Mouse (Mus musculus) frontal cortex, postnatal 14 days (tissue): ENCODE measurements around the gene Flna.
"Not testable (repeated sequence)": the region's sequence is repeated elsewhere in the genome, so short reads cannot be mapped to it uniquely, and the experiment has no call there.

Experiments
- DNase-seq, 2 experiments: peaks; one replicate each; pipeline ENCODE4 v3.0.0; 2022; ENCODE audit warnings: low spot score in 2 of 2

Gene Flna

DNA sequence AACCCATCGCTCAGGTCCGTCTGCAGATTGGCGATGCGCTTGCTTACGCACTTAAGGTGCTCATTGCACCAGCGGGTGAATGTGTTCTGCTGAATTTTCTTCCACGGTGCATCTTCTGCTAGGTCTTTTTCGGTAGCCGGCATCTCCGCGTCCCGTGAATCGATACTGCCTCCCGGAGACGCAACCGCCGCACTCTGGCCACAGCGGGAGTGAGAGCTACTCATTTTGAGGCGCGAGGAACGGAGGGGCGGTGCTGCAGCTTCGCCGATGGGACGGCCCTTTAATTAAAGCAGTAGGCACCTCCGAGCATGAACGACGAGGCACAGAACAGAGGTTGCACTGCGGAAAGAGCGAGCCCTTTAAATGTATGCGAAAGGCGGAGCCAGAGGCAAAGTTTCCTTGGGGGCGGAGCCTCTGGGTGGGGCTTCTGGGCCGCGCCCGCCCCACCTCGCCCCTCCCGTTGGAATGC lies 3.4 kb downstream of the Flna start:
- peak; percentile 73 to 86 for DNase-seq

DNA sequence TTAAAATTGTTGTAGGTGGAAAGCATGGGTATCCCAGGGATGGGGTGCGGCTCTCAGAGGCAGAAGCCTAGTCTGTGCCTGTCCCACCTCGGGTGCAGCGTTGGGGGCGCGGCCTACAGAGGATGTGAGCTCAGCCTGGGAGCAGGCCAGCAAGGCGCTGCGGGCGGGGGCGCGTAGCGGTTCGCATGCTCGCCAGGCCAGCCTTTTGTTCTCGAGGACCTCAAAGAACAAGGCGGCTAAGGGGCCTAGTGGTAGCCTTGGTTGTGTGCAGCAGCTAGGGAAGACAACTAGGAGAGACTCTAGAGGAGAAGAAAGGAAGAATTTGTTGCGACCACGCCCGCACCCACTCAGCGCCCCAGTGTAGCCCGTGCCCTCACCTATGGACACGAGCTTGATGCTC lies 3.9 kb downstream of the Flna start:
- DNase-seq, result peak; percentile 49 to 59

DNA sequence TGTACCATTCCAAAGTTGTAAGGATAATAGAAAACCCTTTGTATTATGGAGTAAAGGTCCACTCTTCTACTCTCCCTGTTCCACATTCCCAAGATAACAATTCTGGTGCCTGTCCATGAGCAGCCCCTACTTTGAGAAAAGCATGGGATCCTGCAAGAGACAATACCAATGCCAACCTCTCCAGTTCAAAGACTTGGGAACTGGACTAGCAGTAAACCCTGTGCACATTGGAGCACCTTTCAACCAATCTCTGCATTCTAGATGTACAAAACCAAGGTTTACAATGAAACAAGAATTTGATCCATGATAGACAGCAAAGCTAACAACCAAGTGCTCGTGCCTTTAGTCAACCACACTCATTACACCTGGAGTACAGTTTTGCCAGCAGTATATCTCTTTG lies 4.5 kb downstream of the Flna start:
- DNase-seq, result no peak

DNA sequence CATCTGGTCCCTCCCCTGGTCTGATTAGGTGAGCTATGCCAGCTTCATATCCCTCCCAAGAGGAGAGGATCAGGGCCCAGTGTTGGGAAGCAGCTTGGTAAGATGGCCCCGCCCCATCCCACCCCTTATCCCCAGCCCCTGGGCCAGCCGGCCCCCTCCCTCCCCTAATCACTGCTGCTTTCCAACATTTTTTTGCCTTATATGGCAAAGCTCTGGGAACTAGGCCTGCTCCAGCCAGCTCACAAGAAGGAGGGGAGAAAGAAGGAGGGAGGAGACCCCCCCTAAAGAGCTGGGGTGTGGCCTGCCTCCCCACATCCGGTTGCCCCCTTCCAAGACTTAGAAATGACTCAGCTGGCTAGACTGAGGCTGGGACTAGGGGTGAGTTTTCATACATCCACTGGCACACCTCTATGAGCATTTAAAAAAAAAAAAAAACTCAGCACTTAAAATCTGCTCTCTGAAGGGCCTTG lies 5.0 kb downstream of the Flna start:
- no peak for DNase-seq

DNA sequence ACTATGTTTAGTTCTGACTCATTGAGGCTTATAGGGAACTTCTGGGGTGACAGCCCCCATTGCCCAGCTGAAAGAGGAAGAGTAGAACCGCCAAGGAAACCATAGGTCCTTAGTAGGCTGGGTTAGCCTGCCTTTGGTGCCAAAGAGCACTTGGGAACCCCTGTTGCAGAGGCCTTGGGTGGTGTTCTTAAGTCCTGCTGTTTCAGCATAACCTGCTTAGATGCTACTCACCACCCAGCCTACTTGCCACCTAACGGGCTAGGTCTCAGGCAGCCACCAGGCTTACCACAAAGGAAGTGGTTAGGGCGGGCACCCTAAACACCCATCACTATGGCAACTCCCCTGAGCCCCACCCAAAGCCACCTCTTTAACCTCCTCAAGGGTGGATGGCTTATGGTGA lies 5.8 kb downstream of the Flna start:
- no peak for DNase-seq

DNA sequence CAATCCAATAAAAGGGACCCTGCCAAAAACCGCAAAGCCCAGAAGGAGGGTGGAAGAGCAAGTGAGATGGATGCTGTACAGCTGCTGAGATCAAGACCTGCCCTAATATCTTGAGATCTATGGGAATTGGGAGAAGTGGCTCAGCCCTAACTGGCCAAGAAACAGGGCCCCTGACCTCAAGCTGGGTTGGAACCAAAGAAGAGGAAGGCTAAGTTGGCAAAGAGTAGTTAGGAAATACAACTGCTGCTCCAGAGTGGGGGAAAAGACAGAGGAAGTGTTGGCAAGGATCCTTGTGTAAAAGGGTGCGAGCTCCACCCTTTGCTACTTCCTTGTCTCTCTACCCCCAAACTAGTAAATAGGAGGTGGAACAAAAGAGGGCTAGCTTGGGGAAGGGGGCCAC lies 6.2 kb downstream of the Flna start:
- DNase-seq, result no peak

DNA sequence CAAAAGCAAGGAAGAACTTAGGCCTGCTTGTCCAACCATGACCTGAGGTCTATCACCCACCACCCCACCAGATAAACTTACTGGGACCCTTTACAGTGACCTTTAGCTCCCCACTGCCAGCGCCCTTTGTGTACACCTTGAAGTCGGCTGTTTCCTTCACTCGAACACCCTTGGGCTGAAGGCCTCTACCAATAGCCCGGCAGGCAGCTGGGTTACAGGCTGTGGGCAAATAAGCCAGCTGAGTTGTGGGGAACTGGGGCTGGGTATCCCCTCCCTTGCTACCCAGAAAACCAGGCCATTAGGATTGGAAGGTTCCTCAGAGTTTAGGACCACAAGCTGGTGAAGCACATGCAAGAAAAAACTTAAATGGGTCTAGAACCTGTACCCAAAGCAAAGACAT lies 9.3 kb downstream of the Flna start:
- no peak for DNase-seq

DNA sequence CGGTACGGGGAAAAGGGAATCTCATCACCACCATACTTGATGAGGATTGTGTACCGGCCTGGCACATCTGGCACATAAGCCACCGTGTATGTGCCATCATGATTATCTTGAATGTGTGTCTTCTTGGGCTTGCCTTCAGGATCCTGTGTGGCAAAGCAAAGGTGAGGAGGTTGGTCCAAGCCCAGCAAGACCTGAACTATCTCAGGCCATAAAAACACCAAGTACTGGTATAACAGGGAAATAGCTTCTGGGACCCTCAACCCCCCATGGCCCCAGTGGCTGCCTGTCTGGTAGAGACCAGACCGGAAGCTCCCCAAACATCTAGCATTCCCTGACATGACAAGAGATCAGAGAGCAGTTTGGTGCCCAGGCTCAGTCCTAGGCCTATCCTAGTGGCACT lies 16.4 kb downstream of the Flna start:
- DNase-seq, result no peak

DNA sequence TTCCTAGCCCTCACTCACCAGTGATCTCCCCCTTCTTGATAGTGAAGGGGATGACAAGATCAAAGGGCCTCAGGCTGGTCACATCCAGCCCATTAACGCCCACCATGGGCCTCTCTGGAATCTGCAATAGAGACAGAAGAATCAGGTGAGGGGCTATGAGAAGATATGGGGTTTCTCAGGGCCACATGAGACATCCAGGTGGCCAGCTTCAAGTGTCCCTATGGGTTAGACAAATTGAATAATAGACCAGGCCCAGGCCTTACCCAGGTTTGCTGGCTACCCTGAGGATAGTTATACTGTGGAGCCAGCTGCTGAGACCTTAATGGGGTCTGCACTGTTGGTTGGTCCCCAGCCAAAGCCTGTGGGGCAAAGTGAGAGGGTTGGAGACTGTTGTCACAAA lies 19.6 kb downstream of the Flna start:
- no peak for DNase-seq

DNA sequence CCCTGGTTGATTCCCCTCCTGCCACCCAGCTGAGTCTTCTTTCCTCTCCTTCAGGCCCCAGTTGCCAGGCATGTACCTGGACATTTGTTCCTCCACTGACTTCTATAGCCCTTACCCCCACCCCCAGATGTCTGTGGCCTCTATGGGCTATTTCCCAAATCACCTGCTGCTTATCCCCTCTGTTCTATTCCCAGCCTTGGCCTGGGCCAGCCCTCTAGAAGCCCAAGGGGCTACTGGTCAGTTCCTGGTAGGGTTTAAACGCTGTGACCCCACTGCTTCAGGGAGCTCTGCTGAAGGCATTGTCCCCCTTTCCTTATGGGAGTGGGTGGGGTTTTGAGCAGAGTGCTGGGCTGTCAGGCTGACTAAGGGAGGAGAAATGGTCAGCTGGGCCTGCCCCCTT lies 29.5 kb downstream of the Flna start:
- DNase-seq, result not testable (repeated sequence)

DNA sequence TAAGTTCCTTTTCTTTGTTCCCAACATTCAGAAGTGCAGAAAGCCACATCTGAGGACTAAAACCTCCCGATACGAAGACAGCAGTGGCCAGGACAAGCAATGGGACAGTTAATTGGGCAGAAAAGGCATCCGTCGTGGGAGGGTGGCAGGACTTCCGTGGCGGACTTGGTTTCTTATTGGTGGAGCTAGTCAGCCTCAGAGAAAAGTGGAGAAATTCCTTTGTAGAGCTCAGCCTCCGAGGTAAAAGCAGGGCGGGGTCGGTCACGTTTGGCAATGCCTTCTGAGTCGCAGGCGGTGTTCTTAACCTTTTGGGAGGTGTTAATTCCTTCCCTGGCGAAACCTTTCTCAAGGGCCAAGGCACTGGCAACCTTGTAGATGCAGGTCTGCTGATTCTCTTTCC lies 30.2 kb downstream of the Flna start:
- DNase-seq, result no peak

DNA sequence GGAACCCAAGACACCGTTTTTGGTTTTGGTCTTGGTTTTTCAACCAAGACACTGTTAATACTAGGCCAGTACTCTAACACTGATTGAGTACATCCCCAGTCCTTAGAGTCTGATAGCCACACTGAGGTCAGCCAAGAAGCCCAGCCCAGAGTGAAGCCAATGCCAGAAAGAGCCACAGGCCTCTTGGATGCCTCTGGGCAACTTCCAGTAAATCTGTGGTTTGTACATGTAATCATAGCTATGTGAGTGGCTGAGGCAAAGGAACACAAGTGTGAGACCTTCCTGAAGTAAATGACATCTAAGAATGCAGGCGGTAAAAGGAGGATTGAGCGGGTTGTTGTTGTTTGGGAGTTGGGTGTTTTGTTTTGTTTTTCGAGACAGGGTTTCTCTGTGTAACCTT lies 31.1 kb downstream of the Flna start:
- DNase-seq, result no peak

DNA sequence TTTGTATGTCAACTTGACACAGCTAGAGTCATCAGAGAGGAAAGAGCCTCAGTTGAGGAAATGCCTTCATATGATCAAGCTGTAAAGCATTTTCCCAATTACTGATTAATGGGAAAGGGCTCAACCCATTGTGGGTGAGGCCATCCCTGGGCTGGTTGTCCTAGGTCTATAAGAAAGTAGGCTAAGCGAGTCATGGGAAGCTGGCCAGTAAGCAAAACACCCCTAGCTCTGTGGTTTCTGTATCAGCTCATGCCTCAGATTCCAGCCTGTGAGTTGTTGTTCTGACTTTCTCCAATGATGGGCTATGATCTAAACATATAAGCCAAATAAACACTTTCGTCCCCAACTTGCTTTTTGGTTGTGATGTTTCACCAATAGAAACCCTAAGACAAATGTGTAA lies 46.1 kb downstream of the Flna start:
- DNase-seq, result no peak

DNA sequence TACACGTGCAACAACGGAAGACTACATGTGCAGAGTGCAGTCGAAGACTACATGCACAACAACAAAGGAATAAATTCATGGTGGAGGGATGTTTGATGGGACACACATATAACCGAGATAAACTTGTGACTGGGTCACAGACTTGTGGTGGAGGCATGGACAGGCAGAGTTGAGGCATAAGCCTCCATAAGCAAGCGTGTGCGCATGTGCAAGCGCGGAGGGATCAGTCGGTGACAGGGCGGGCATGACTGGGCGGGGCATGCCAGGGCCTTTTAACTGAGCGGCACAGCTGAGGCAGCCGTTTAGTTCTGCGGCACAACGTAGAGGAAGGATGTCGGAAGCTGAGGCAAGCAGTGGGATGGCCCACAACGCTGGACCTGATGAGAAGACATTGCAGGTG lies 72.7 kb downstream of the Flna start, which contains the start of gene Tktl1:
Gene Tktl1, plus strand, starts transcription at position 301 of the 400 bp plus-strand sequence.
- DNase-seq, result no peak
